Mouse (Mus musculus) bone marrow macrophage, adult 2 months (primary cell): ENCODE measurements around the gene Qrich1. TPM values are rescaled to one million over a fixed set of nuclear protein-coding genes. Genes with fewer than 3 reads are reported as not detected.
A peak's percentile ranks its signal among the peaks of the same experiment; 100 is the strongest.

ENCODE experiments used
- H3K27ac ChIP-seq: 2 replicates; pipeline ENCODE4 v1.5.1; 2012; ENCODE audit warnings: low read depth, low read length; ENCODE audit not compliant: insufficient read depth
- H3K4me1 ChIP-seq: 2 replicates; pipeline ENCODE4 v1.6.1; 2012; ENCODE audit warnings: low read length; ENCODE audit not compliant: control insufficient read depth, insufficient read depth
- H3K4me3 ChIP-seq: 2 replicates; pipeline ENCODE4 v1.5.1; 2012; ENCODE audit warnings: mild to moderate bottlenecking, low read length, moderate library complexity; ENCODE audit not compliant: insufficient read depth
- CTCF ChIP-seq: IDR thresholded peaks from 2 replicates; pipeline ENCODE4 v1.5.1; 2012; ENCODE audit warnings: low read depth, mild to moderate bottlenecking, low read length, moderate library complexity
- POLR2A ChIP-seq: IDR thresholded peaks from 2 replicates; pipeline ENCODE4 v1.6.1; 2012; ENCODE audit warnings: mild to moderate bottlenecking, low read depth, low read length, borderline replicate concordance
- polyA plus RNA-seq: library from polyadenylated mRNA; stranded (reverse); fragments of >200 nt; gene quantifications from 2 replicates; pipeline ENCODE4 v1.2.4, GENCODE M21; 2012; ENCODE audit not compliant: missing spikeins, insufficient read depth, insufficient read length

Gene Qrich1
- 73.6 and 80.9 TPM in 2 replicates for polyA plus RNA-seq

DNA sequence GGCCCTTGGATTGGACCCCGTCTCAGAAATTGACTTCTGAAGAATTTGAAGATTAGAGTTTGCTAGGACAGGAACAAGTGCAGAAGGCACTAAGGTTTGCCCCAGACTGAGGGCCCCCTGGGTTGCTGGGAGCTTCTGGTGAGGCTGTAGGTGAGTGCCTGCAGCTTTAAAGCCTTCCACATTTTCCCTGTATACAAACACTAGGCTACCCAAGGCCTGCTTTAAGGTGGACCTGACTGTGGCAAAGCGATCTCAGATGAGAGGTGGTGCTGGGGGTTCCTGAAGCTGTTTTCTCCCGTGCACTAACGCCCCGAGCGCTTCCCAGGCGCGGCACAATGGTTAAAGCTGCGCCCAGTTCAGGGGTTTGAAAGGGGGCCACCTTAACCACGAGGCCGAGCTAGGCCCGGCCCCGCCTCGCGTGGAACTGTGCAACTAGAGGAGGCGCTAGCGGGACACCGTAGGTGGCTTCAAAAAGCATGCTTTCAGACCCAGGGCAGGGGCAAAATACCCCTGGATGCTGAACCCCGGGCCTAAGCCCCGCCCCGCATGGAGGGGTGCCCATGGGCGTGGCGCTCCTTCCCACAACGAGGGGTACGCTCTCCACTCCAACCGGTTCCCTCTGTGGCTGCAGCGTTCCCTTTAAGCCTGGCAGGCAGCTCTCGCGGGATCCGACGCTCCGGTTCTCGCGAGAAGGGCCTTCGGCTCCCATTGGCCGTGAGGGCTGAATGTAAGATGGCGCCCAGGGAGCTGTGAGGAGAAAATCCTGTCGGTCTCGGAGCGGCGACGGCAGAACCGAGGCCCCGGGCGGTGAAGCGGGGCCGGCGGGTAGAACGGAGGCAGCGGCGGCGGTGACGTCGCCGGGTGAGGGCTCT, at the start of gene Qrich1:
Gene Qrich1, plus strand, starts transcription at position 427 of the 872 bp plus-strand sequence.
- no peak for TF ChIP-seq POLR2A
- no peak for TF ChIP-seq CTCF

GRCm38 (mm10) chr9:108469430-108469829, 47.2 kb upstream of the Qrich1 start:
- peaks cover 4% of the 10 kb centered on the region for H3K4me1 ChIP-seq
- H3K4me3 ChIP-seq, result no peak overlapping the region
- no peak overlapping the region for H3K27ac ChIP-seq
- no peak for TF ChIP-seq POLR2A
- no peak for TF ChIP-seq CTCF

More for the DNA sequence above, at the start of gene Qrich1:
- peaks cover 14% of the 10 kb centered on the region for H3K4me1 ChIP-seq
- H3K27ac ChIP-seq, result peak within 1 kb of the TSS; percentile 95
- peak within 1 kb of the TSS; percentile 96 for H3K4me3 ChIP-seq

DNA sequence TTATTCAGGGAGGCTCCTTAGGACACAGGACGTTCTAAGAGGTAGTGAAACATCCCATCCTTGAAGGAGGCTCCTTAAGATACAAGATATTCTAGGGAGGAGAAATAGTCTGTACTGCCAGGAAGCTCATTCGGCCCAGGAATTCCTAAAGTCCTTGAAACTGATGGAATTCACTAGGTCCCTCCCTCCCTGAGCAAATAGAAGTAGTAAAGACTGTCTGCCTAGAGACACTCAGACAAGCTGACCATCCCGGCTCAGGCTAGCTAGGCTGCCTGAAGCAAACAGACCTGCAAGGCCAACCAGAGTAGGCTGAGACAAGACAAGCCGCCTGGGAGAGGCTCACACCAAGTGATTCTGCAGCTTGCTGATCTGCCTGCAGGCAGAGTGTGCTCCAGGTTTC, 46.8 kb upstream of the Qrich1 start:
- TF ChIP-seq POLR2A (no peak), CTCF (no peak)
- H3K27ac ChIP-seq, result no peak overlapping the region
- H3K4me1 ChIP-seq, result peaks cover 6% of the 10 kb centered on the region
- H3K4me3 ChIP-seq, result no peak overlapping the region

DNA sequence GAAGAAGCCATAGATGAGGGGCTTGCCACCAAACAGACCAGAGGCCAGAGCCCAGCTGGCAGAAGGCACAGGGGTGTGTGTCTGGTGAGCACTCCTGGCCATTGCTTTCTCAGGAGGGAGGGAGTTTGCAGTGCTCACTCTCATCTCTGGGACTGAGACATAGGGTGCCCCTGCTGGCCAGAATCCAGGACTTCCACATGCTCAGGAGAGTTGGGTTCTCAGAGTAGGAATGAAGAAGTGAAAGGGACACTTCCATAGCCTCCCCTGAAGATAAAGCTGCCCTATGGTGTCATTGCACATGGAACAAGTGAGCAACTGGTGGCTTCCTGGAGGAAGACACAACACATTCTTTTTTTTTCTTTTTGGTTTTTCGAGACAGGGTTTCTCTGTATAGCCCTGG, 42.1 kb upstream of the Qrich1 start:
- Histone ChIP-seq H3K4me1 (peaks cover 12% of the 10 kb centered on the region), H3K27ac (no peak overlapping the region), H3K4me3 (no peak overlapping the region)
- TF ChIP-seq CTCF (no peak), POLR2A (no peak)

DNA sequence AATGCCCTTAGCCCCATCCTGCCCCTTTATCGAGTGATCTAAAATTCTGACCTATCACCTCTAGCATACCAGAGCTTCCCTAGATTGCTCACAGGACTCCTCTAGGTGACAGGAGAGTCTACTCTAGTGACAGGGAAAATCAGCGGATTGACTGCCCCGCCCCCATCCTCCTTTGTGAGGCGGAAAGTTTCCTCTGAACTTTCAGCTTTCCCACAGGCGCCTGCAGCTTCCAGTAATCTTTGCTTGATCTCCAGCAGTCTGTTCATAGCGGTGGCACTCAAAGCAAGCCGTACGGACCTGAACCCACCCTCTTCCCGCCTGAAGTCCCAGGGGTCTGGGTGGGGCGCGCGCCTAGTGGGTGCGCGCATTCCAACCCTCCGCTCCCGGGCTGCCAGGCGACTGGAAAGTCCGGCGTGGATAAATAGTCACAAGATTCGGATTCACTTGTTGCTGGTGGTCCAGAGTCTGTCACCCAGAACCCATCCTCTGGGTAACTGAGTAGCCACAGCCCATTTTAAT, 37.9 kb upstream of the Qrich1 start:
- H3K27ac ChIP-seq, result no peak overlapping the region
- TF ChIP-seq POLR2A (no peak), CTCF (no peak)
- H3K4me3 ChIP-seq, result peak overlapping the region; percentile 23
- H3K4me1 ChIP-seq, result peaks cover 12% of the 10 kb centered on the region

DNA sequence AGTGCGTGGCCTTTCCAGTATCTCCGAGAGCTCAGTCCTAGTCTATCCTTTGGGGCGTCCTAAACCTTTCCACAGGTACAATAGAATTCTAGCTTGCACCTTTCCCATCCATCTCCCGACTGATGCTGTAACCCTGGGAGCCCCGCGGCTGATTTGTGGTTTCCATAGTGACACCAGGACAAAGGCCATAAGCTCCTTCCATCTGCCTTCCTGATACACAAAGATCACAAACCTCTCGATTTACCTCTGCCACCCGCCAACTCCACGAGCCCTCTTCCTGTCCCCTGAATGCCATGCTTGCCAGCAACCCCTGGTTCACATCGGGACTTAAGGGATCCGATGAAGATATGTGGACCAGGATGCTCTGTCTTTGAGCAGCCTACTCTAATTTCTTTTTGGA, 37.4 kb upstream of the Qrich1 start:
- Histone ChIP-seq H3K27ac (no peak overlapping the region), H3K4me3 (no peak overlapping the region), H3K4me1 (peaks cover 10% of the 10 kb centered on the region)
- no peak for TF ChIP-seq POLR2A
- no peak for TF ChIP-seq CTCF

DNA sequence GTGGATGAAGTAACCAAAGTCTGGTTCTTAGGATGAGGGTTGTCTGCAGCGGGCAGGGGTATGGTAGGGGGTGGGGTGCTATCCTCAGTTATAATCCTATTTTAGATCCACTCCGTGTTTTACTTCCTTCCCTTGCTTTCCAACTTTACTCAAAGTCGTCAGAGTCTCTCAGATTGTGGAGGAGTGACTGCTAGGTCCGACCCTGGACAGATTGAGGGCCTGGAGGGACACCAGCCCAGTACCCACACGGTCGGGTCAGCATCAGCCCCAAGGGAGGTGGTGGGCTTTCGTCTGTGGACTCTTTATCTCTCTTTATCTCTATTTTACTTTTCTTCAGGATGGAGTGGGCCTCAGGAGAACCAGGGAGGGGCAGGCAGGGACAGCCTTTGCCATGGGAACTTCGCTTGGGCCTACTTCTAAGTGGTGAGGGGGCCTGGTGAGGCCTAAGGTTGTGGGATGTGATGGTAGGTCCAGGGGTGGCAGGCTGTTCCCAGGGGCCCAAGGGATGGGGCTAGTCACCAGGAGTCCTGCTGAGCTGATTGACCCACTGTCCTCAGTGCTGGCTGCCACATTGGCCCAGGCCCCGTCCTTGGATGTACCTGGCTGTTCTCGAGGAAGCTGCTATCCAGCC, 36.8 kb upstream of the Qrich1 start, which contains the start of gene Lamb2:
Gene Lamb2, plus strand, starts transcription at position 16 of the 631 bp plus-strand sequence.
- H3K4me3 ChIP-seq, result peak within 1 kb of the TSS; percentile 23
- TF ChIP-seq POLR2A (no peak), CTCF (no peak)
- peaks cover 6% of the 10 kb centered on the region; the same call in 1 of the 2 replicates for H3K4me1 ChIP-seq
- H3K27ac ChIP-seq, result no peak within 1 kb of the TSS

GRCm38 (mm10) chr9:108480813-108481519, 35.6 kb upstream of the Qrich1 start:
- Histone ChIP-seq H3K4me3 (no peak overlapping the region), H3K4me1 (no peaks in the 10 kb centered on the region), H3K27ac (no peak overlapping the region)
- TF ChIP-seq CTCF (no peak), POLR2A (no peak)

GRCm38 (mm10) chr9:108481520-108482210, 34.9 kb upstream of the Qrich1 start:
- Histone ChIP-seq H3K4me3 (no peak overlapping the region), H3K4me1 (no peaks in the 10 kb centered on the region), H3K27ac (no peak overlapping the region)
- no peak for TF ChIP-seq CTCF
- no peak for TF ChIP-seq POLR2A
